Mouse (Mus musculus): ENCODE results near the gene Babam1. TPM values are rescaled to one million over a fixed set of nuclear protein-coding genes. Genes with fewer than 3 reads are reported as not detected.

Babam1 gene
- polyA plus RNA-seq, 1 experiment from 2014 or later, result 102 TPM

- Histone ChIP-seq H3K9me3 (no peaks in the 10 kb centered on the region), H3K27me3 (peaks cover 18% of the 10 kb centered on the region), H3K4me1 (peaks cover 37% of the 10 kb centered on the region), H3K27ac (replicated peaks) (no peak overlapping the region), H3K4me3 (no peak overlapping the region), H3K9ac (replicated peaks) (no peak overlapping the region), H3K4me2 (replicated peaks) (no peak overlapping the region), H3K36me3 (peaks cover 43% of the 10 kb centered on the region)
- WGBS, result 95% methylated on average over 3 of the region's 3 CpGs
- ATAC-seq (ENCODE audit: low FRiP score, low read depth), result no peak
Measured at GRCm38 (mm10) chr8:71373000-71373399, 23.7 kb upstream of the Babam1 start.

DNA sequence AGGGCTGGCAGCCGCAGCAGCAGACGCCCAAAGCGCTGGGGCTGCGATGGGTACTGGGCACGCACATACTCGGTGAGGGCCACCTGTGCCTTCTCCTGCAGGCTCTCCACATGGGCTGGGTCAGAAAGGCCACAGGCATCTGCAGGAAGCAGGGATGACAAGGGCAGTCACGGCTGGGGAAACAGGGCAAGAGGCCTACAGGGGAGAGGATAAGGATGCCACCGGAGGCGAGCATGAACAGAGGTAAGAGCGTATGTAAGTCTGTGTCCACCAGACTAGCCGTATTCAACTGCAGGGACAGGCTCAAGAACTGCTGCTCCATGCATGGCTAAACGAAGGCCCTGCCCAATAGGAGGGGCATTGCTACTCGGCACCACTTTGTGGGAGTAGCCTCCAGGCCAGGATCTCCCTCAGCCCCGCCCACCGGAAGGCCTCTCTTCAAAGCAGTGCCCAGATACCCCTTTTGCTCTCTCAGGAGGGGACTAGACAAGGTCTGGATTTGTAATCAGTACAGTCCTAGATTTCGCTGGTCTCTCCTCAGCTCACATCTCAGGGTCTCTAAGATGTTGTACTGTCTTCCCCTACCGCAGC lies 21.9 kb upstream of the Babam1 start:
- 79% methylated on average over 17 of the region's 17 CpGs for WGBS
- Histone ChIP-seq H3K27ac (replicated peaks) (no peak overlapping the region), H3K4me1 (peaks cover 42% of the 10 kb centered on the region), H3K4me2 (replicated peaks) (no peak overlapping the region), H3K4me3 (no peak overlapping the region), H3K9ac (replicated peaks) (no peak overlapping the region), H3K27me3 (peaks cover 18% of the 10 kb centered on the region), H3K36me3 (peaks cover 34% of the 10 kb centered on the region), H3K9me3 (no peaks in the 10 kb centered on the region)
- ATAC-seq (ENCODE audit: low FRiP score, low read depth), result no peak

DNA sequence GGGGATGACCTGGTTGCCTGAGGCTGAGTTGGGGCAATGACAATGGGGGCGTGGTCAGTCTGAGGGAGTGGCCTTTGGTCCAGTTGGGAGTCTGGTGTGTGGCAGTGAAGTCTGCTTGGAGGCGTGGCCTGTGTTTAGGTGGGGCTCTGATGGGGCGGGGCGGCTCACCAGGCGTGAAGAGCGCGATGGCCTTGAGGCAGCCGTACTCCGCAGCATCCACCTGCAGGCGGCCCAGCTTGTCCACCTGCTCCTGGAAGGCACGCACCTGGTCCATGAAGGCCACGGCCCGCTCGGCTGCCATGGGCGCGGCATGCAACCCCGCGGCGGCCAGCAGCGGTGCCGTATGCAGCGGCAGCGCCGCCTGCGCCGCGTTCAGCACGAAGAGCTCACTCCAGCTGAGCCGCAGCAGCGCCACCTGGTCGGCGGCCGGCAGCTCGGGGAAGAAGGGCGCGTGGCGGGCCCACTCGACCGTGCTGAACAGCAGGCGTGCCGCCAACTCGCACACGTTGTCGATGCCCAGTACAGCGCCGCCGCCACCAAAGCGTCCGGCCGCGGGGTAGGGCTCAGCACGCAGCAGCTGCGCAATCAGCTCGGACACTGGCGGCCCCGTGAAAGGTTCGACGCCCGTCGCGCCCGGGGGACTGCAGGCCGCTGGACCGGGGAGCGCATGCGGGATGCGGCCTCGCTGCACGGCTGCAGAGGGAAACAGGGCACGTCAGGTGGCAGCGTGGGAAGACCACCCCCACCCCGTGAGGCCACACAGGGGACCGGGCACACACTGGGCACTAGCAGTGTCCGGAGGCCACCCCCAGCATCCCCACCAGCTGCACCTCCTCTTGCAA lies 20.9 kb upstream of the Babam1 start:
- ATAC-seq (ENCODE audit: low FRiP score, low read depth), result peak; percentile 3
- Histone ChIP-seq H3K4me1 (peaks cover 46% of the 10 kb centered on the region), H3K4me2 (replicated peaks) (peak overlapping the region; percentile 56), H3K27ac (replicated peaks) (peak overlapping the region; percentile 68), H3K9me3 (no peaks in the 10 kb centered on the region), H3K9ac (replicated peaks) (peak overlapping the region; percentile 59), H3K27me3 (peaks cover 21% of the 10 kb centered on the region), H3K36me3 (peaks cover 31% of the 10 kb centered on the region), H3K4me3 (peak overlapping the region; percentile 38)
- WGBS, result 6% methylated on average over 74 of the region's 74 CpGs

GRCm38 (mm10) chr8:71376423-71377030 lies 20.1 kb upstream of the Babam1 start:
- H3K9ac ChIP-seq (replicated peaks), result no peak overlapping the region; the same call in 1 of the 2 replicates
- H3K36me3 ChIP-seq, result peaks cover 31% of the 10 kb centered on the region
- H3K4me1 ChIP-seq, result peaks cover 52% of the 10 kb centered on the region
- H3K9me3 ChIP-seq, result no peaks in the 10 kb centered on the region
- peak overlapping the region; percentile 68; the same call in 1 of the 2 replicates for H3K27ac ChIP-seq (replicated peaks)
- WGBS, result 40% methylated on average over 8 of the region's 8 CpGs
- peak overlapping the region; percentile 56 for H3K4me2 ChIP-seq (replicated peaks)
- no peak for ATAC-seq (ENCODE audit: low FRiP score, low read depth)
- H3K4me3 ChIP-seq, result peak overlapping the region; percentile 38
- H3K27me3 ChIP-seq, result peaks cover 24% of the 10 kb centered on the region

GRCm38 (mm10) chr8:71379008-71379407 lies 17.7 kb upstream of the Babam1 start:
- peak overlapping the region; percentile 84 for H3K4me3 ChIP-seq
- H3K27ac ChIP-seq (replicated peaks), result peak overlapping the region; percentile 61
- no peak for ATAC-seq (ENCODE audit: low FRiP score, low read depth)
- peak overlapping the region; percentile 98 for H3K4me2 ChIP-seq (replicated peaks)
- H3K9ac ChIP-seq (replicated peaks), result peak overlapping the region; percentile 87
- no peaks in the 10 kb centered on the region for H3K9me3 ChIP-seq
- 16% methylated on average over 4 of the region's 4 CpGs for WGBS
- peaks cover 21% of the 10 kb centered on the region for H3K36me3 ChIP-seq
- peaks cover 70% of the 10 kb centered on the region for H3K4me1 ChIP-seq
- H3K27me3 ChIP-seq, result peaks cover 24% of the 10 kb centered on the region

DNA sequence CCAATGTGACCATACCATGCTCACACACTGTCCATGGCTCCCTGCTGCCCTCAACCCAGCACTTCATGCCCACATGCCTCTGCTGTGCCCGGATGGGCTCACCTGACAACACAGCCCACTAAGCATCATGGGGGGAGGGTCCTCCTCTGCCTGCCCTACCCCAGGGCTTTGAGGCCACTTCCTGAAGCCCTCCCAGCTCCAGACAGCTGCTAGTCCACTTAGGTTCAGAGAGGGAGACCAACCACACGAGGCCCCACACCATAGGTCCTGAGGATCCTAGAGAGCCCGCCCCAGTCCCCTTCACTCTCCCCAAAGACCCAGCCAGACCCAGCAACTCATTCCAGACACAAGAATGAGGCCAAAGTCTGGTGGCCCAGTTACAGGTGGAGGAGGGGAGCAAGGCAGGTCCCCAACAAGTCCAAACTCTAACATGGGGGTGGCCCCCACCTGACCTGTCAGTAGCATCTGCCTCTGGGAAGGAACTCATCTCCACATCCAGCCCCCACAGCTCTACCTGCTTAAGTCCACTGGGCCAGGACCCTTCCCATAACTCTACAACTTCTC lies 17.1 kb upstream of the Babam1 start:
- Histone ChIP-seq H3K9ac (replicated peaks) (peak overlapping the region; percentile 87), H3K4me3 (peak overlapping the region; percentile 84), H3K27ac (replicated peaks) (peak overlapping the region; percentile 61), H3K36me3 (peaks cover 15% of the 10 kb centered on the region), H3K4me2 (replicated peaks) (peak overlapping the region; percentile 98), H3K4me1 (peaks cover 70% of the 10 kb centered on the region), H3K27me3 (peaks cover 24% of the 10 kb centered on the region), H3K9me3 (no peaks in the 10 kb centered on the region)
- WGBS, result 38% methylated on average over 3 of the region's 3 CpGs
- no peak for ATAC-seq (ENCODE audit: low FRiP score, low read depth)

- peak overlapping the region; percentile 87 for H3K9ac ChIP-seq (replicated peaks)
- WGBS, result 1% methylated on average over 72 of the region's 72 CpGs
- peaks cover 7% of the 10 kb centered on the region for H3K36me3 ChIP-seq
- H3K27ac ChIP-seq (replicated peaks), result peak overlapping the region; percentile 92
- peaks cover 64% of the 10 kb centered on the region for H3K4me1 ChIP-seq
- no peaks in the 10 kb centered on the region for H3K9me3 ChIP-seq
- no peak for ATAC-seq (ENCODE audit: low FRiP score, low read depth)
- peak overlapping the region; percentile 84 for H3K4me3 ChIP-seq
- peaks cover 24% of the 10 kb centered on the region for H3K27me3 ChIP-seq
- H3K4me2 ChIP-seq (replicated peaks), result peak overlapping the region; percentile 98
Measured at GRCm38 (mm10) chr8:71380178-71381171, 16.2 kb upstream of the Babam1 start.

GRCm38 (mm10) chr8:71381421-71381970 lies 15.2 kb upstream of the Babam1 start, which contains the start of gene Nr2f6:
TSS of gene Nr2f6 (minus strand) at chr8:71381960.
- Histone ChIP-seq H3K4me2 (replicated peaks) (peak within 1 kb of the TSS; percentile 98), H3K4me1 (peaks cover 54% of the 10 kb centered on the region), H3K27ac (replicated peaks) (peak within 1 kb of the TSS; percentile 92), H3K4me3 (peak within 1 kb of the TSS; percentile 84), H3K9ac (replicated peaks) (peak within 1 kb of the TSS; percentile 87), H3K36me3 (peaks cover 4% of the 10 kb centered on the region; the same call in 1 of the 2 replicates), H3K27me3 (peaks cover 20% of the 10 kb centered on the region), H3K9me3 (no peaks in the 10 kb centered on the region)
- ATAC-seq (ENCODE audit: low FRiP score, low read depth), result peak; percentile 70
- WGBS, result 1% methylated on average over 63 of the region's 89 CpGs

DNA sequence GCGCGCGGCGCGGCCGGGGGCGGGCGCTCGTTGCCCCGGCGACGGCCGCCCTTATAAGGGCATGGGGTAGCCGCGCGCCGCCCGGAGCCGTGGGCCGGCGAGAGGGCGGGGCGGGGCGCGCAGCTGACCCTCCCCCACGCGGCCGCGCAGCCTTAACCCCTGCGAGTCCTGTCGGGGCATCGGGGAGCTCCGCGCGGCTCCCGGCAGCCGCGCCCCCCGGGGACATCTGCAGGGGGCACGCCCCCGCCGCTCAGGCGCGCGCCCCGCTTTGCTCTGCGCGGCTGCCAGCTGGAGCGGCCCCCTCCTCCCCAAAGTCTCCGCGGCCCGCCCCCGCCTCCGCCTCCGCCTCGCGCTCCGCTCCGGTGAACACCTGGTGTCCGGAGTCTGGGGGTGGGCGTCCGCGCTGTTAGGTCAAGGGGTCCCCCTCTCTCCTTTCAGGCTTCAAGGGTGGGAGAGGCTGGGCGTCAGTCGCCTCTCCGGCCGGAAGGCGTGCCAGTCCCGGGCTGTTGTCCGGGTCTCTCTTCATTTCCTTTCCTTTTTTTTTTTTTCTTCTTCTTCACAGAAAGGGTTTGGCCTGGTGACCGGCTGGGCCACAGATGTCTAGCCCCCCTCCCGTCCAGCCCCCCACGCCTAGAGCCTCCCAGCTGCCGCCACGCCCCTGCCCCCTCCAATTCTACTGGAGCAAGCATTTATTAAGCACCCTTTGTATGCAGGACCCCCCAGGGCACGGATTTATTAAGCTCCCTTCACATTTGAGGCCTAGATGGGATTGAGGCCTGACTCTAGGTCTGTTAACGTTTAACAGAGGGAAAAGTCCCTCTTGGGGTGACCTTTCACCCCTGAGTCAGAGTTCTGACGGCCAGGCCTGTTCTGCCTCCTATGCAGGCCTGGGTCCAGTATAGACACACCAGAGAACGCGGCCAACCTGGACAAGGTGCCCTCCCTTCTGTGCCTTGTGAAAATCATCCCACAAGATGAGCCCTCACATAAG lies 14.4 kb upstream of the Babam1 start:
- H3K27me3 ChIP-seq, result peaks cover 12% of the 10 kb centered on the region
- no peaks in the 10 kb centered on the region for H3K9me3 ChIP-seq
- ATAC-seq (ENCODE audit: low FRiP score, low read depth), result peak; percentile 89
- peak overlapping the region; percentile 98 for H3K4me2 ChIP-seq (replicated peaks)
- peaks cover 47% of the 10 kb centered on the region for H3K4me1 ChIP-seq
- H3K9ac ChIP-seq (replicated peaks), result peak overlapping the region; percentile 87
- peak overlapping the region; percentile 84 for H3K4me3 ChIP-seq
- WGBS, result under 1% methylated on average over 69 of the region's 80 CpGs
- H3K36me3 ChIP-seq, result peaks cover 4% of the 10 kb centered on the region; the same call in 1 of the 2 replicates
- H3K27ac ChIP-seq (replicated peaks), result peak overlapping the region; percentile 92

GRCm38 (mm10) chr8:71383396-71383795 lies 13.3 kb upstream of the Babam1 start:
- H3K9me3 ChIP-seq, result no peaks in the 10 kb centered on the region
- no peak overlapping the region for H3K4me2 ChIP-seq (replicated peaks)
- ATAC-seq (ENCODE audit: low FRiP score, low read depth), result no peak
- H3K27me3 ChIP-seq, result peaks cover 6% of the 10 kb centered on the region; the same call in 1 of the 2 replicates
- no peak overlapping the region for H3K4me3 ChIP-seq
- WGBS, result 9% methylated on average over 12 of the region's 12 CpGs
- H3K27ac ChIP-seq (replicated peaks), result peak overlapping the region; percentile 92
- no peaks in the 10 kb centered on the region for H3K36me3 ChIP-seq
- H3K9ac ChIP-seq (replicated peaks), result no peak overlapping the region
- H3K4me1 ChIP-seq, result peaks cover 47% of the 10 kb centered on the region
